Mouse (Mus musculus) right cerebral cortex, postnatal 10 days (tissue): ENCODE data around the gene B4galt2.

Source experiments
- DNase-seq, 2 experiments: peaks; one replicate each; pipeline ENCODE4 v3.0.0; 2021; ENCODE audit warnings: low spot score in 2 of 2

B4galt2 gene

DNA sequence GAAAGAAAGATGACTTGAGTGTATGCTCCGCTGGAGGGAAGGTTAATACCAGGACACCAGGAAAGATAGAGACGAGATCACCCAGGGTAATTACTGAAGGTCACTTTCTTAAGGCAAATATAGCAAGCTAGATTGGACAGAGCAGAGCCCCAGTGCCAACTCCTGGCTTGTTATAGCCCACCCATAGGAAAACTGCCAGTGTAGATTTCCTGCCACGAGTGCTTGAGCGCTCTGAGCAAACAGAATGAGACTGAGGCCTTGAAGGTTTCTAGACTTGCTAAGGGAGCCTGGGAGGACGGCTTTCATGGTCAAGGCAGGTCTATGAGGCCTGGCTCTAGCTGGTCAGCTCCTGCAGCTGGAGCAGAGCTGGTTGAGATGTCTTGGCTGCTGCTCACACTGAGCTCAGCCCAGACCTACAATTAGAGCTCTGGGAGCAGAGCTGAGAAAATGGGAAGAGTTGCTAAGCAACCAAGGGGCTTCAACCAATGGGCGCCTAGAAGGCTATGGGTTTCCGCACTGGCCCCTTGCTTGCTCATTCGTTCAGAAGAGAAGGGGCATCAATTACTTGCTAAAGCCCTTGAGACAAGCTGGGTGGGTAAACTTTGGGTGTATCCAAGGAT lies 25.7 kb upstream of the B4galt2 start:
- DNase-seq = peak; percentile 73 to 87

DNA sequence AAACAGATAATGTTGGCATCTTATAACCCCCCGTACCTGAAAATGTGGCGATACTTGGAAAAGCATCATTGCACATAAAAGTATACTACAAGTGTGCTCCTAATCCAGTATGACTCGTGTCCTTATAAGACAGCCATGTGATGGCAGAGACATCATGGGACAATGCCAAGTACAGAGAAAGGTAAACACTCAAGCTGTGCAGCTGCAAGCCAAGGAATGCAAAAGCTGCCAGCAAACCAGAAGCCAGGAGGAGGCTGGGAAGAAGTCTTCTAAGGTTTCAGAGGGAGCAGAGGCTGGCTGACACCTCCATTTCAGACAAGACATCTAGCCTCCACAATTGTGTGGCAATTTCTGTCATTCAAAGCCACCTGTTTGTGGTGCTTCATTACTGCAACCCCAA lies 22.9 kb upstream of the B4galt2 start:
- no peak for DNase-seq

DNA sequence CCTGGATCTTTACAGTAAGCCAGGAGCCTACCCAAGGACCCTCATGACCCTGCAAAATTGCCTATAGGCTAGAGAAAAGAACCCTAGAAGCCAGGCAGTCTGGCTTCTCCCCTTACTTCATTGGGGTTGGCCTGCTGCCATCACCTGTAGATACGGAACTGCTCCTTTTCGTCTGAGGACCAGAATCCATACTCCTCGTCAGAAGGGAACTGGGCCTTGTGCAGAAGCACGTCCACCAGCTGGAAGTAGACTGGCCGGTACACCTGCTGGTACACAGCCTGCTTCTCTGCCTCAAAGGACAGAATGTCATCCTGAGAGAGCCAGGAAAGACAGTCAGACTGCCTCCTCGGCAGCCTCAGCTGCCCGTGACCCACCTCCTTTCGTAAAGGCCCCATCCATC lies 21.5 kb upstream of the B4galt2 start:
- peak in 1 of 2 experiments; percentile 28 for DNase-seq

DNA sequence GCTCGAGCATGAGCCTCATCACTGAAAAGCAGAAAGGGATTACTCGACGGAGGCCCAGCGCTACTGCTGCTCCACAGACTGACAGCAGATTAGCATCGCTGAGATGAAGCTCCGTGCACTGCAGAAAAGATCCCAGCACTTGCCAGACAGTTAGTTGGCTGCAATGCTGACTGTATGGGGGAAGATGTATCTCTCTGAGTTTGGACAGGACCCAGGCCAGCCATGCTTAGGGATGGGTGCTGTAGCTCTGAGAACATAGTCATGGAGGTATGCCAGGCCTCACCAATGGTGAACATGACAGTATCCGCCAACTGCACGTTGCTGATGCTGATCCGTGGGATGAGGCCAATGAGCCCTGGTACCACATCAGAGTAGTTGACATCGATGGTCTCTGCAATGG lies 20.8 kb upstream of the B4galt2 start:
- peak; percentile 63 to 74 for DNase-seq

DNA sequence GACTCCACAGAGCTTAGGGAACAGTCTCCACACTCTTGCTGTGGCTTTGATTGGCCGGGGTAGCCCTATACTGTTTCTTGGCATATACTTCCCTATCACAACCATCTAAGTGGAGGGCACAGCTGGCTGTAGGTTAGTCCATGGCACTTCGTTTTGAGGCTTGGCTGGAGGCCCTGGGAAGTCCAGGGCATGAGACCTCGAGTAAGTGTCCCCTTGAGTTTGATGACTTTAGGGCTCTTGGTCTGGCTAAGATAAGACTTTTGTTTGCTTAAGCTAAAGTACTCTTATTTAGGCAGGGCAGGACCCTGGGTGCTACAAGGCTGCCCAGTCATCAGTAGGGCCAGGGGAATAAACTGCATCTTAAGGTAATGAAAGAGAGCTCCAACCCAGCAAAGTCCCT lies 14.8 kb upstream of the B4galt2 start:
- no peak for DNase-seq

DNA sequence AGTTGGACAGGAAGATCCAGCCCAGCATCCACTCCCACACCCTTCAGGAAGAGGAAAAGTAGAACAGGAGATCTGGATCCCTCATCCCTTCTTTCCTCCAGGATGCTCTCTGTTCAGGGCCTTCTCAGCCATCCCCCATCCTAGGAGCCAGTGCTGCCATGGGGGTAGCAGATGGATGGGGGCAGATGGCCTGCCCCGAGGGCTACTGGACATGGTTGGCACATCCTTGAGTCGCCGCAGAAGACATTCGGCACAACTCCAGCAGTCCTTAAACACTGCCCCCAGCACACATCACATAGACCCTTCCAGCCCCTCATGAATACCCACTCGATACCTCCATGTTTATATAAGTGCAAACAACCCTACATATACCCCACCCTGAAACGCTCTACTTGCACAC lies 12.7 kb upstream of the B4galt2 start:
- no peak for DNase-seq

DNA sequence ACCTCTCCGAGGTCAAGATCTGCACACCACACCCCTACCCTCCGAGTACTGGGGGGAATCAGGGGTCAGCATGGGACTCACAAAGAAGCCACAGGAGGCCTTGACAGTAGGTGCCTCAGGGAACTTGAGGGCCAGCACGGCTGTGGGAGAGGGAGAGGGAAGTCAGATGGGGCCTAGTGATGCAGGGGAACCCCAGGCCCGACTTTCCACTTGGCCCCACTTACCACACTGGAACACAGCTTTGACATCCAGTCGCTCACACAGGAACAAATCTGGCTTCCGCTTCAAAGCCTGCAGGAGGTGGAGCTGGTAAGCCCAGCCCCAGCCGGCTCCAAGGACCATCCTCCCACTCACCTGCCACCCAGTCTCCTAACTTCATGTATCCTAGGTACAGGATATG lies 12.1 kb upstream of the B4galt2 start:
- DNase-seq = no peak

DNA sequence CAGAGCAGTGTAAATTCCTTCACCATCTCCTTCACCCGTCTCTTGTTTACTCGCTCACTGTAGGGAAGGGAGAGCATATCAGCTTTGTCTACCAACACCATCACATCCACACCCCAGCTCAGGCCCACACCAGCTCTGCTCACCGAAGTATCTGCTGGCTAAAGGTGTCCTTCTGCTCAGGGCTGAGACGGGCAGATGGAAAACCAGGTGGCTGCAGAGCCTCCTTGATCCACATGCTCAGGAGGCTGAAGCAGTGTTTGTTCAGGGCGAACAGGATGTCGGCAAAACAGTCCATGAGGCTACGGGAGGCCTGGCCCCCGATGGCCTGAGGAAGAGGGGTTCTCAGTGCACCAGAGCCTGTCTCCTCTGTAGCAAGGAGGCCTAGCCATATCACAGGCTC lies 11.3 kb upstream of the B4galt2 start:
- DNase-seq = no peak

DNA sequence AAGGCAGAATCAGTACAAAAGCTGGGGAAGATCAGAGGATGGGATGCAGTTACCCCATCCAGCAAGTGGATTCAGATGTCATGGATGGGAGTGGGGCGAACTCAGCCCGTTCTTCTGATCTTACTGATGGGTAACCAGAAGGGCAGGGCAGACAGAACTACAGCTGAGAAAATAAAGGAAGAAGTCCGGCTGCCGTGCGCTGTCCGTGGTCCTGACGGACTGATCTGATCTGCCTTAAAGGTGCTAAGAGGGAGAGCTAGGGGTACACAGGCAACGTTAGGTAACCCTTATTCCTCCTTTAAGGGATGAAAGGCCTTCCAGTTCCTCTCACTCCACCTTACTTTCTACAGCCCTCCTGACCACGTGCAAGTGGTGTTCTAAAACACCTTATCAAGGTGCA lies 10.1 kb upstream of the B4galt2 start:
- DNase-seq = no peak

DNA sequence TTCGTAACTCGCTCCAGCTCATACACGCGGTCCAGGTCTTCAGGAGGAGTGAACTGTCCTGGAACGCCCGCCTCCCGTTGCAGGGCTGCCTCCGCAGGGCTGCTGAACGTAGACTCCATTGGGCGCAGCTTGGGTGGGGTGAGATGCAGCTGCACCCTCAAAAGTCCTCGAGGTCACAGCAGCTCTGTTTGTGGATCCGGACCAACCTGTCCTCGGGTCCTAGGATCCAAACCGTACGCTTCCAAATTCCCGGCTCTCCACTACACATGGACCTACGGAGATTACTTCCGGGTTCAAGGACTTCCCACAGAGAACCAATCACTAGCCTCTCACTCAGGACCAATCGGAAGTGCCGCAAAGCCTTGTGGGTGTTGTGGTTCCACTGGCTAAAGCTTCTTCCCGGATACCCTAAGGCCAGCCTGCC lies 8.5 kb upstream of the B4galt2 start, which contains the start of gene Dph2:
Gene Dph2, minus strand, starts transcription at position 295 of the 424 bp plus-strand sequence.
- peak; percentile 90 to 94 for DNase-seq

DNA sequence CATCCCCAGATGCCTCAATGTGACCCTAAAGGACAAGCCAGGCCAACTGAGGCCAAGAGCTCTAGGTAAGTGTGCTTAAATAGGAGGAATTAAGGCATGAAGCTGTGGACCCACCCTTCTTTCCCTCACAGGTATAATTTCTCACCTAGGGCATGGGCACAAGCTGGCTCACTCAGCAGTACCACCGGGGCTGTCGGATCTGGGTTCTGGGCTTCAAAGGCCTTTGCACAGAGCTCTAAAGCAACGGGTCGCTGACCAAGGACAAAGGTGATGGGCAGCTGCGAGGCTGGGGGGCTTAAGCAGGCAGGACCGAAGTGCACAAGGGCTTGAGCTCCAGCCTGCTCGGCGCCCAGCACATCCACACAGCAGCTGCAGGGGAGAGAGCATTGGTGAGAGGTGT lies 7.5 kb upstream of the B4galt2 start:
- DNase-seq = peak in 1 of 2 experiments; percentile 44

DNA sequence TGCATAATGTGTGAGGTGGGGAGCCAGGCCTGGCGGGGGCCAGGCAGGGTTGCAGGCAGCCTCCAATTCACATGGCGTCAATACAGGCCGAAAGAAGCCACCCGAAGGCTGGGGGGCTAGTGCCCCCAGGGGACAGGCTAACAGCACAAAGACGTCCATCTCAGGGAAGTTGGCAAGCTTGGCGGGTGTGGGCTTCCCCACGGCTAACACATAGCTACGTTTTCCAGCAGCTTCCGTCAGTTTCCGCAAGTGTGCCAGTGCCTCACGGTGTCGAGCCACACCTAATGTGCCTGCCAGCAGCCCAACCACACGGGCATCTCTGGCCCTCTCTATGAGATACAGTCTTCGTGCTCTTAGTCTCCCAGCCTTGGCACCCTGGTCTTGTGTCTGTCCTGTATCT lies 6.7 kb upstream of the B4galt2 start:
- peak; percentile 30 to 33 for DNase-seq

DNA sequence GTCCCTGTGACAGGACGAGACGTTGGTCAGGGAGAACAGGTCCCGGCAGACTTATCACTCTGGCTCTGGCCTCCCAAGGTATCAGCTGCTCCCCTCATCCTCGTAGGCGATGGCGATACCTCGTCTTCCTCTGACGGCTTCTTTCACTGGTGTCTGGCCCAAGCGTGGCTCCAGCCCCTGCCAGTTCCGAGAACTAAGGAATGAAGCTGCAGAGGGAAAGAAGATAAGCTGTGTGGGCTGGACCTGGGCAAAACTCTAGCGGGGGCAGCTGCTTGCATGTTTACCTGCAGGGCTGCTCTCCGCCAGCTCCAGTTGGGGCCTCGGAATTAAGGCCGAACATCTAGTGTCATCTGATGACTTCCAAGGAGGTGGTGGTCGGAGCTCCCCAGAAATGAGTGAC lies 6.2 kb upstream of the B4galt2 start:
- peak in 1 of 2 experiments; percentile 40 for DNase-seq

DNA sequence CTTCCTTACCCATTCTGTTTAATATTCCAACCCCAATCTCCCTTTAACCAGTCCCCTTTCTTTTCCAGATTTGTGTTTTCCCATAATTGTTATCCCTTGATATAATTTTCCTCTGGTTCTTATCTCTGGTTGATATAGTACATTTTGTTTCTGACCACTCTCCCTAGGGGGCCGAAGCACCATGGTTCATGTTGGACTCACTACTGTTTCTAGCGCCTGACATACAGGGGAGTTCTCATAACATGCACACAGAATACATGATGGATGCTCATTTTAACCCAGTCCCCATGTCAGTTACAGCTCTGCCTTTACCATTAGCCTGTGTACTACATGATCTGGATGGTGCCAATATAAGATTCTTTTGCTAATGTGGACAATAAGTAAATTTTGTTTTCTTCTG lies 4.6 kb upstream of the B4galt2 start:
- DNase-seq = no peak

DNA sequence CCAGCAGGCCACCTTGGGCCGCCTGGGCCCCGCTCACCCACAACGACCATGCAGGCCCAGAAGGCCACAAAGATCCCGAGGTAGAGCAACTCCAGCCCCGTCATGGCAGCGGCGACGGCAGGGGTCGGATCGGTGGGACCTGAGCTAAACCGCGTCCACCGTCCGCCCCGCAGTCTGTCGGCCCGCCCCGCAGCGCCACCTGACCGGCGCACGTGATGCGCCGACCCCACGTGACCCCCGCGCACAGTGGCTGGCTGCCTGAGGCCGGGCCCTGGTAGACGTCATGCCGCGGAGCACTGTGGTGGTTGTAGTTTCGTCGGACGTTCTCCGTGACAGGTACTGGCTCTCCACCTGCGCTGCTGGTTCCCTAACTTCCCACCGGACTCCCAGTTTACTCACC lies 3.8 kb upstream of the B4galt2 start, which contains the start of gene Atp6v0b:
Gene Atp6v0b, minus strand, starts transcription at position 201 of the 400 bp plus-strand sequence.
- peak; percentile 98 for DNase-seq

DNA sequence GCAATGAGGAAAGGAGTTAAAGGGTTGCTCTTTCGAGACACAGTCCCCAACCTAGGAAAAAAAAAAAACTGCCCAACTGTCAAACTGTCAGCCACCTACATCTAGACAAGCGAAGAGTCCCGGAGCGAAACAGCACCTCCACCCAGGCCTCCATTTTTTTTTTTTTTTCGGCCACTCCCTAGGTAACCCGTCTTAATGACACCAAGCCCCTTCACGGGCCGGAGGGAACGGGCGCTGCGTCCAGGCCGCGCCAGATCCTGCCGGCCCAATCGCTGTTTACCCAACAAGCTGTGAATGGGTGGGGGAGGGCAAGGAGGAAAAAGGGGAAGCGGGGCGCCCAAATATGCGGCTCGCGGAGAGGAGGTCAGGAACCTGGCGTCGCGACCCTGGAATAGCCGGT lies 3.4 kb upstream of the B4galt2 start:
- DNase-seq = no peak

DNA sequence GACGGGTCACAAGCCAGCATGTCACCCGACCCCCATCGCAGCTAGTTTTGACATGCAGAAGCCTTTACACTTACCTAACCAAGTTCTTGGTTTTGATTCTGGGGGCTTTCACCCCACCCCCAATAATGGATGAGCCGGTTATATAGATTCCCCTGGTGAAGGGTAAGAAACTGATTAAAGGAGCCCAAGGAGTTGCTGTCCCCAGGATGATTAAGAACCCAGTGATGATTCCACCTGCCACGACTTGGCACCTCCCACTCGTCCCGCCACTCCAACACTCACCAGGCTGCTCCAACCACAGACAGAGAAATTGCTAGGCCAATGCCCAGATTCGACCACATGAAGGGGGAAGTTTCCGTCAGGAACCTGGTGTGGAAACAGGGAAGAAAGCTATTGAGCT lies 2.7 kb upstream of the B4galt2 start:
- DNase-seq = no peak

DNA sequence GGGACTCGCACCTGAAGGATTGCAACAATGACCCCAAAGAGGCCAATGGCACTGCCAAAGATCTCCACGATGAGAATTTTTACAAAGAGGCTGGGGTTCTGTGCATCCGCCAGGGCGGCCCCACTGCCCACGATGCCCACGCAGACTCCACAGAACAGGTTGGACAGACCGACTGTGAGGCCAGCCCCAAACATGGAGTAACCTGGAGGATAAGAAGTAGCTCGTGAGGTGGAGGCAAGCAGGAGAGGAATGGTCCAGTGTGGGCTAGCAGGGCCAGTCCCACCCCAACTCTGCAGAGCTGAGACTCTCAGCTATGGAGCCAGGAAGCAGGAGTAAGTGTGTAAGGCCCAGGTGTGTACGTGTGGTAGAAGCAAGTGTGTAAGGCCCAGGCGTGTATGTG lies 1.8 kb upstream of the B4galt2 start:
- DNase-seq = no peak

DNA sequence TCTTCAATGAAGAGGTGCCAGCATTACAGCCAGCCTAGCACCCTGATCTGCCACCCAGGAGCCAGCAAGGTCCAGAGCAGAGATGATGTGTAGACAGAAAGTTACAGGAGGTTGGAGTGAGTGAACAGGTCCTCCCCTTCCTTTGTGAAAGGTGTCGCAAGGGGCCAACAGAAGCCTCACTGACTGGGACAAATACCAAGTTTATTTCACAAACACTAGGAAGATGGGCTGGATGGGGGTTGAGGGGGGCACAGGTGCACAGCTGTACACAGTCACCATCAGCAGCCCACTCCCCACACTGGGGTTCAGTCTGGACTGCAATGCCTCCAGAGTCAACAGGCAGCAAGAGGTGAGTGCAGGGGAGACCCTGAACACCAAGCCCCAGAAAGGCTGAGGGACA lies 859 bp upstream of the B4galt2 start:
- DNase-seq = no peak

DNA sequence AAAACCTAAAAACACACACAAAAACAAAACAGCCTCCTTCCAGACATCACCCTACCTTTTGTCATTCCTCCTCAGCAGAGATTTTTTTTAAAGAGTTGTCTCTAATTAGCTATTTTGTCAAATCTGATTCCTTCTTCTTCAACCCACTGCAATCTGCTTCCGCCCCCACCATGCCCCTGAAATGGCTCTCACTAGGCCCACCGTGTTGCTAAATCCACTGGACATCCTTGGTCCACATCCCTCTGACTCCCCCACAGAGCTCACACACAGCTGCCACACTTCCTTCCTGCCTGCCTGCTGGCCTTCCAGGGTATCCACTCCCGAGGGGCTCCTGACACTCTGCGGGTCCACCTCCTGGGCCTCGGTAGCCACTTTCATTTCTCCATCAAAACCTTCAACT lies 4.6 kb downstream of the B4galt2 start:
- no peak for DNase-seq

DNA sequence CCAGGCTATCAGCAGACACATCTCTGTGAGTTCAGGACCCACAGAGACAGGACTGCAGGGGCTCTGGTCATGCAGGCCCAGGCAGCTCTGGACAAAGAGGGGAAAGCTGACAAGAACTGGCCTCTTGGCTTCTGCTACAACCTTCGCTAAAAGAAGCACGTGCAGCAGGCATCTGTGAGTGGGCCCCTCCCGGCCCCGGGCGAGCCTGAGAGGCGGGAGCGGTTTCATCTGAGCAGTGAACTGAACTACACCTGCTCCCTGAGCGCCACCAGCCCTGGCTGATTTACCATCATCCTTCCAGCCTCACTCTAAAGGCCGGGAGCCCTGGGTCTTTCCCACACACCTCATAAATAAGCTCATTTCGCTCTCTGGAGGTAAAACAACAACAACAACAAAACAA lies 5.0 kb downstream of the B4galt2 start:
- DNase-seq = no peak

DNA sequence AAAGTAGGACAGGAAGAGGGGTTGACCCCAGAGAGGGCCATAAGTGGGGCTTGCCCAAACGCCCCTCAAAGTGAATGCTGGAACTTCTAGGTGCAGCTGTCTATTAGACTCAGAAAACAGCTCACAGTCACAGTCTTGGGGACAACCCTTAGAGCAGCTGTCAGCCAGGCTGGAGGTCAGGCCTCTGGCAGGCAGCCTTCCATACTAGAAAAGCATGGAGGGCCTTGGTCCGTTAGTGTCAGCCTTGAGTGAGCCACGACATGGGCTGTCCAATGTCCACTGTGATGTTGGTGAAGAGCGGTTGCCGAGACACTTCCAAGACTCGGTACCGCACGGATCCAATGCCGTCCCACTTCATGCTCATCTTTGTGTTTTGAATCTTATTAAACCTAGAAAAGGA lies 9.7 kb downstream of the B4galt2 start:
- no peak for DNase-seq

DNA sequence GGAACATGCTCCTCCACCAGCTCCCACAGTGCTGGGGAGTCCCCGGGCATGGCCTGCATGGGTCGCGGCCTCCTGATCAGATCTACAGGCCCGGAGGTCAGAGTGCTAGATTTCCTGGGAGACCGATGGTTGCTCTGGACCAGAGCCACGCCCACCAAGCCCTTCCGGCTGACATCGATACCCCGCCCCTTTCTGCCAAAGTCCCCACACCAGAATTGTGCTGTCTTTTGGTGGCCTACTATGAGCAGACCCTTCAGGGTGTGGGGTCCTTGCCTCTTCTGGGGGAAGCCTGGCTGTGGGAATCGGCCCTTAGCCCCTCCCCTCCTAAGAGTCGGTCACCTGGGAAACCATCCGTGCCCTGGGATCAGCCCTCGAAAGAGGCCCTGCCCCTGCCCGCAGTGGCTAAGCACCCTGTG lies 10.8 kb downstream of the B4galt2 start, which contains the start of gene Ccdc24:
Gene Ccdc24, minus strand, starts transcription at position 87 of the 416 bp plus-strand sequence.
- no peak for DNase-seq

DNA sequence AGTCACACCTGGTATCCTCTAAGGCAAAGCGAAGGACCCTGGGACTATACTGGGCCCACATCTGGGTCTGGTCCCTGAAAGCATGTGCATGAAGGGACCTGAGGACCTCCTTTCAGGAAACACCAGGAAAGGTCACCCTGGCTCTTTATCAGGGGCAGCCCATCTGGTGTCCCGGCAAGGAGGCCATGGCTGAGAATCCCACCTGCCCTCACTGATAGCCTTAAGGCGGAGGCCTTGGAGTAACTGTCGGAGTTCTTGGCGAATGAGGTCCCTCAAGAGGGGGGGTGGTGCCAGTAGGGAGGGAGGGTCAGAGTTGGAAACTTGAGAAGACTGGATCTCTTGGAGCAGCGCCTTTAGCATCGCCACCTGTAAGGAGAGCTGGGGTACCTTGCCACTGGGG lies 11.5 kb downstream of the B4galt2 start:
- DNase-seq = no peak
